Mouse (Mus musculus) liver, embryonic 14.5 days (tissue): ENCODE results near the gene Ccrl2.

Source experiments
- CTCF ChIP-seq: IDR thresholded peaks from 2 replicates; pipeline ENCODE4 v1.5.1; 2016; ENCODE audit warnings: antibody characterized with exemption, low read depth, control low read depth
- EP300 ChIP-seq: IDR thresholded peaks from 2 replicates; pipeline ENCODE4 v1.6.1; 2016; ENCODE audit warnings: antibody characterized with exemption, low read depth

- no peak for TF ChIP-seq CTCF
- TF ChIP-seq EP300, result no peak
Observed at GRCm38 (mm10) chr9:111046222-111046621, 11.1 kb downstream of the Ccrl2 start.
